In the genomic region with DNA sequence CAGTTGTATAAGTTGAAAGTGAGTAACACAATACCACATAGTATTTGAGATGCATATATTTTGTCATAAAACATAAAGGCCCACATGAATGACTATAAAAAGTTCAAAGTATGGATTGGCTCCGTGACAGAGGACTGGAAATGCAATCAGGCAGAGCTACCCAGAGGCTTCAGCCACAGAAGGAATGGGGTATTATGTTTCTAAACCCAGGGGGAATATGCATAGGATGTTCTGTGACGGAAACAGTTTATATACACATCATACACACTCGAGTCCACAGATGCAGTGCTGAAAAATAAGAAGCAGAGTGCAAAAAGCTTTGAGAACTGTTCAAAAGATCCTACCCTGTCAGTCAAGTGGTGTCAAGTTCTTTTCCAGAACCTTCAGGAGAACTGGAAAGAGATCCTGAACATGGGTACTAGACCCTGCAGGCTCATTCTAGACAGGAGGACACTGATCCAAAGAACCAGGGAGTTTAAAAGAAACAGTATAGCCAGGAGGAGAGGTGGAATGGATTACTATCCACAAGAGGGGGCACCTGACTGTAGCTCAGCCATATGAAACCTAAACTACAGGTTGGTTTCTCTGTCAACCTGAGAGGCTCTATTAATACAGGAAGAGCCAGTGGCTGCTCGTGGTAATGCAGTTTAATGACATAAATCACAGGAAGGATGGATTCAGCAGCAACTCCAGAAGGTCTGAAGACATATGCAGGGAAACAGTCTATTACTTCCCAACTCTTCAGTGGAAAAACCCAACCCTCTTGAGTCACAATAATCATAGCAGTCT, we compare ENCODE assay signal across 18 mouse cellular contexts.
A peak's percentile ranks its signal among the peaks of the same experiment; 100 is the strongest.
DNase-seq lines count a peak whose midpoint lies in the region; ATAC-seq and TF ChIP-seq lines count a peak whose summit lies in the region.
"Had no signal": no experiment of that assay in that cellular context is flagged by ENCODE, and none has a peak within 500 bp of the region (broad histone marks: within the 10 kb centered on the region; RNA-seq: fewer than 3 reads in every experiment).

No protein-coding gene starts in this region.

- no peaks in the 10 kb centered on the region for H3K79me2 ChIP-seq in CH12.LX (replicated peaks; ENCODE audit: control insufficient read depth, extremely low read depth, insufficient read depth, poor library complexity, severe bottlenecking)

- no peak for ATAC-seq in heart, postnatal 0 days (ENCODE audit: insufficient read depth, low read depth)
- ATAC-seq: midbrain, embryonic 15.5 days had no signal

- H3K36me3 ChIP-seq in heart, postnatal 0 days (replicated peaks; ENCODE audit: control insufficient read depth, insufficient read depth, low read length) = no peaks in the 10 kb centered on the region
- H3K36me3 ChIP-seq in CH12.LX (replicated peaks in 1 of 2; ENCODE audit: control insufficient read depth in 1 of 2, insufficient read depth in 1 of 2, low read length in 1 of 2) = peaks cover 0 to 39% of the 10 kb centered on the region in 2 experiments
- H3K36me3 ChIP-seq: embryonic facial prominence, embryonic 13.5 days; forebrain, embryonic 12.5 days; liver, embryonic 15.5 days; midbrain, embryonic 15.5 days; neural tube, embryonic 13.5 days had no signal

- TF ChIP-seq RAD21 in CH12.LX (IDR thresholded peaks at IDR 0.05; ENCODE audit: low read depth, low read length) = peak; percentile 24

- H3K9ac ChIP-seq in heart, postnatal 0 days (replicated peaks; ENCODE audit: low read depth, low read length) = no peak overlapping the region
- H3K9ac ChIP-seq in CH12.LX (ENCODE audit: insufficient read depth, low read depth) = no peak overlapping the region
- H3K9ac ChIP-seq: embryonic facial prominence, embryonic 13.5 days; forebrain, embryonic 12.5 days; liver, embryonic 15.5 days; midbrain, embryonic 15.5 days; neural tube, embryonic 13.5 days had no signal

- no peak for TF ChIP-seq EP300 in heart, postnatal 0 days (IDR thresholded peaks at IDR 0.05; ENCODE audit: low read depth)
- no peak for TF ChIP-seq EP300 in CH12.LX (IDR thresholded peaks at IDR 0.05; ENCODE audit: low read length)

- no peak for TF ChIP-seq POLR2A in CH12.LX (IDR thresholded peaks at IDR 0.05; ENCODE audit: low read depth, low read length)

- 60% methylated on average over 4 of the region's 4 CpGs for WGBS in heart, postnatal 0 days

- no peak for TF ChIP-seq CTCF in heart, postnatal 0 days (IDR thresholded peaks at IDR 0.05; ENCODE audit: low read depth)
- peak in 1 of 2 experiments; percentile 53; a peak in 2 of 4 replicates for TF ChIP-seq CTCF in CH12.LX (conservative IDR thresholded peaks at IDR 0.05 in 1 of 2, IDR thresholded peaks at IDR 0.05 in 1 of 2; ENCODE audit: low read depth in 2 of 2, low read length in 2 of 2)

- no peak overlapping the region for H3K4me3 ChIP-seq in heart, postnatal 0 days (ENCODE audit: low read depth, low read length)
- no peak overlapping the region for H3K4me3 ChIP-seq in CH12.LX (replicated peaks in 1 of 3; ENCODE audit: low read depth in 2 of 3, low read length in 2 of 3, poor library complexity in 1 of 3)
- H3K4me3 ChIP-seq: embryonic facial prominence, embryonic 13.5 days; forebrain, embryonic 12.5 days; liver, embryonic 15.5 days; midbrain, embryonic 15.5 days; neural tube, embryonic 13.5 days had no signal

- peak; percentile 13 for DNase-seq in heart, postnatal 0 days (ENCODE audit: low spot score)
- no peak for DNase-seq in heart, postnatal 25 days (ENCODE audit: low spot score)
- DNase-seq in 3T3-L1 (ENCODE audit: low read depth, low spot score) = peak; percentile 14
- DNase-seq in CH12.LX (ENCODE audit: extremely low read depth) = peak; percentile 31
- peak; percentile 34 for DNase-seq in induced T-regulatory cell, adult 2 months (ENCODE audit: low read depth)
- no peak for DNase-seq in Muller cell, postnatal 12 days (ENCODE audit: inconsistent ontology term)
- DNase-seq in frontal cortex, adult 2 months (ENCODE audit: extremely low spot score in 1 of 2, low spot score in 1 of 2) = no peak
- DNase-seq in lung, postnatal 14 days = no peak
- DNase-seq: adrenal gland, postnatal 14 days; cerebellum, postnatal 14 days; kidney, adult 2 months; lung, postnatal 4 days had no signal

- H3K27ac ChIP-seq in heart, postnatal 0 days (ENCODE audit: low read depth) = no peak overlapping the region
- H3K27ac ChIP-seq in CH12.LX (ENCODE audit: insufficient read depth, low read depth) = no peak overlapping the region
- H3K27ac ChIP-seq: embryonic facial prominence, embryonic 13.5 days; forebrain, embryonic 12.5 days; liver, embryonic 15.5 days; midbrain, embryonic 15.5 days; neural tube, embryonic 13.5 days had no signal

- H3K4me1 ChIP-seq in heart, postnatal 0 days (ENCODE audit: control insufficient read depth, insufficient read depth) = peaks cover 3% of the 10 kb centered on the region; the same call in 1 of the 2 replicates
- H3K4me1 ChIP-seq in CH12.LX (ENCODE audit: control insufficient read depth in 1 of 2, insufficient read depth in 2 of 2) = no peaks in the 10 kb centered on the region
- H3K4me1 ChIP-seq: forebrain, embryonic 12.5 days; liver, embryonic 15.5 days; midbrain, embryonic 15.5 days; neural tube, embryonic 13.5 days had no signal

- intact Hi-C loops in heart, postnatal 25 days (cut with DNase I) = no loop called here

- no peaks in the 10 kb centered on the region for H3K9me3 ChIP-seq in heart, postnatal 0 days (replicated peaks; ENCODE audit: control insufficient read depth, low read length)
- no peaks in the 10 kb centered on the region for H3K9me3 ChIP-seq in CH12.LX (replicated peaks; ENCODE audit: low read length)
- H3K9me3 ChIP-seq: embryonic facial prominence, embryonic 13.5 days; forebrain, embryonic 12.5 days; liver, embryonic 15.5 days; midbrain, embryonic 15.5 days; neural tube, embryonic 13.5 days had no signal

- H3K27me3 ChIP-seq in heart, postnatal 0 days (ENCODE audit: control insufficient read depth, insufficient read depth, low read length) = no peaks in the 10 kb centered on the region
- no peaks in the 10 kb centered on the region for H3K27me3 ChIP-seq in CH12.LX (replicated peaks)
- H3K27me3 ChIP-seq: embryonic facial prominence, embryonic 13.5 days; forebrain, embryonic 12.5 days; liver, embryonic 15.5 days; midbrain, embryonic 15.5 days; neural tube, embryonic 13.5 days had no signal

- no peak overlapping the region for H3K4me2 ChIP-seq in heart, postnatal 0 days (ENCODE audit: low read depth, low read length)
- H3K4me2 ChIP-seq in CH12.LX (ENCODE audit: insufficient read depth, low read depth, poor library complexity, severe bottlenecking) = no peak overlapping the region
- H3K4me2 ChIP-seq: embryonic facial prominence, embryonic 13.5 days; forebrain, embryonic 12.5 days; heart, embryonic 11.5 days; liver, embryonic 15.5 days; midbrain, embryonic 15.5 days; neural tube, embryonic 13.5 days had no signal

- in situ Hi-C loops in CH12.LX (cut with MboI; ENCODE audit: low pct_ligation_motif_present, low pct_unique_long_range_greater_than_20kb, low sequenced_read_pairs) = no loop called here

- dilution Hi-C loops in CH12.LX (cut with MboI; ENCODE audit: extremely low pct_ligation_motif_present, extremely low pct_unique_long_range_greater_than_20kb, low sequenced_read_pairs) = no loop called here

TF ChIP-seq in CH12.LX, 34 proteins besides CTCF, POLR2A, EP300 and RAD21:
- TF ChIP-seq SMC3 (IDR thresholded peaks at IDR 0.05; ENCODE audit: low read depth, low read length) (peak; percentile 36; the same call in 1 of the 2 replicates), CHD1 (IDR thresholded peaks at IDR 0.05; ENCODE audit: low read depth, low read length) (no peak)

Comparison
In these comparisons a context has a peak if more than half of its experiments do, and no peak if none do; other contexts are left out.
1. DNase-seq: peak in heart, postnatal 0 days (single experiment), 3T3-L1 (single experiment), CH12.LX (single experiment) and induced T-regulatory cell, adult 2 months (single experiment); none in heart, postnatal 25 days (single experiment), Muller cell, postnatal 12 days (single experiment), frontal cortex, adult 2 months (0 of 2) and lung, postnatal 14 days (single experiment).